Mouse (Mus musculus) heart, adult 11 months (tissue): ENCODE results near the gene Dusp14.
A peak's percentile ranks its signal among the peaks of the same experiment; 100 is the strongest.

Source experiments
- DNase-seq: peaks from one replicate; pipeline ENCODE4 v3.0.0; 2022

Dusp14 gene

GRCm38 (mm10) chr11:84069034-84069370 is at the start of gene Dusp14:
Gene Dusp14, minus strand, starts transcription at chr11:84069261.
- no peak for DNase-seq

GRCm38 (mm10) chr11:84117431-84117830 is 48.4 kb upstream of the Dusp14 start:
- peak; percentile 70 for DNase-seq

GRCm38 (mm10) chr11:84116221-84116620 is 47.2 kb upstream of the Dusp14 start:
- DNase-seq = peak; percentile 37

DNA sequence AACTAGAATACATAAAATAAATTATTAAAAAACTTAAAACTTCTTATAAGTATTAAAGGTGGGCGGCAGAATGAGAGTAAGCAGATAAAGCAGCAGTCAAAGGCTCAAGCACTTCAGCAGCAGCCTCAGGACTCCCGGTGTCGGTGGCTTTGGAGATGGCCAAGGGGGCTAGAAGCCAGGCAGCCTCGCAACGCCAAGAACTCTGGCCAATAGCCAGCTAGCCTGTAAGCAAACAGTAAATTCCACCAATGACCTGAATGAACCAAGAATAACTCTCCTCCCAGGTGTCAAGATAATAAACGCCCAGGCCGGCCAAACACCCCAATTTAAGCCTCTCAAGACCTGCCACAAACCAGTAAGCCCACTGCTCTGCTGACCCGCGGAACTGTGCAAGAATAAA is 46.6 kb upstream of the Dusp14 start:
- DNase-seq = peak; percentile 95

GRCm38 (mm10) chr11:84113623-84114022 is 44.6 kb upstream of the Dusp14 start:
- DNase-seq = peak; percentile 87

DNA sequence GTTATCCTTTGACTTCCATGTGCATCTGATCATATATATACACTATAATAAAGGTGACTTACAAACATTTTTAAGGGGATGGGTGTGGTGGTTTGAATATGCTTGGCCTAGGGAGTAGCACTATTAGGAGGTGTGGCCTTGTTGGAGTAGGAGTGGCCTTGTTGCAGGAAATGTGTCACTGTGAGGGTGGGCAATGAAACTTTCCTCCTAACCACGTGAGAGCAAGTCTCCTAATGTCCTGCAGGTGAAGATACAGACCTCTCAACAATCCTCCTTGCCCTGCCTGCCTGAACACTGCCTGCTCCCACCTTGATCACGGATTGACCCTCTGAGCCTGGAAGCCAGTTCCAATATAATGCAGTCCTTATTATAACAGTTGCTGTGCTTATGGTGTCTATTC is 38.1 kb upstream of the Dusp14 start:
- DNase-seq = peak; percentile 64

- no peak for DNase-seq
Measured at GRCm38 (mm10) chr11:84104036-84104435, 35.0 kb upstream of the Dusp14 start.

DNA sequence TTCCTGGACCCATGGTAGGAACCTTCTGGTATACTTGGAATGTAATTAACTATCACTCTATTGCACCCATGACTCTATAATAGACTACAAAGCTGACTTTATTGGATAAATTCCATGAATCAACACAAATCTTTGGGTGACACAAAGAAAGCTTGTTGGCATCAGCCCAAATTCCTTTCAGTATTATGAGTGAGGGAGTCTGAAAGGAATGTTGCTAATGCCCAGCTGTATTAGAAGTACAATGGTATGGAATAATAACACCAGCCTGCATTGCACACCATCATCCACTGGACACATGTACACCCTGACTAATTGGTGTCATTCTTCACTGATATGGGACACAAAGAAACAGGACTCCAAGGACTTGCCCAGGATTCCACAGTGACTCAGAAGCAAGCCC is 32.1 kb upstream of the Dusp14 start:
- no peak for DNase-seq

- DNase-seq = no peak
Measured at GRCm38 (mm10) chr11:84097251-84097998, 28.4 kb upstream of the Dusp14 start.

DNA sequence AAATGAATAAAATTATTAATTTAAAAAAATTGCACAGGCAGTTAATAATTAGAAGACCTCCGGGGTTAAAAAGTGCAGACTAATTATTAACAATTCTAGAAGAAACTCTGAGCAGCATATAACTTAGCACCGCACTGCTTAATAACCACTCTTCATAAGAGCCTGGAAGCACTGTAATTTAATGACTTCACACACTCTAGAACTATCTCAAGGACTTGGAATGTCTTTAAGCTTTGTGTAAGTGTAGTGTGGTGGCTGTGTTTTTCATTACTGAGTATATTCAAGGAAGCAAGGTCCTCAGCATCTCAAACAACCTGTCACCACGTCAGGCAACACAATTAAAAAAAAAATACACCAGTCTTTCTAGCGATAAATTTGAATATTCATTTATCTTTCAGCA is 26.0 kb upstream of the Dusp14 start:
- DNase-seq = no peak

DNA sequence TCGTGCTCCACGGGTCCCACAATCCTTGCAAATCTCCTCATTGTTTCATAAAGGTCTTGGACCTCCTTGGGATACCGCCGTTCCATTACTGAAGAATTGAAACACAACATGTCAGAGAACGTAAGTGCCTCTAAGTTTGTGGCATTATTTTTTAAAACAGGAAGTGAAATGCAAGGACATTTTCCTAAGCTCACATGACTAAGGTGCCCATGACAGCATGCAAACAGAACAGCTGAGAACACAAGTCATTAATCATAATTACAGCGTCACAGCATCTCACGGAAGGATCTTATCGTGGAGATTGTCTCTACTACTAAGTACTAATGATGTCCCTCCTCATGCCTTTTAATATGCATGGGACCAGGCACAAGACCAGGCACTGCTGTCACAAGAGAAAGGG is 21.5 kb upstream of the Dusp14 start:
- DNase-seq = no peak

- no peak for DNase-seq
Measured at GRCm38 (mm10) chr11:84081901-84082300, 12.8 kb upstream of the Dusp14 start.

GRCm38 (mm10) chr11:84080327-84080726 is 11.3 kb upstream of the Dusp14 start:
- no peak for DNase-seq

DNA sequence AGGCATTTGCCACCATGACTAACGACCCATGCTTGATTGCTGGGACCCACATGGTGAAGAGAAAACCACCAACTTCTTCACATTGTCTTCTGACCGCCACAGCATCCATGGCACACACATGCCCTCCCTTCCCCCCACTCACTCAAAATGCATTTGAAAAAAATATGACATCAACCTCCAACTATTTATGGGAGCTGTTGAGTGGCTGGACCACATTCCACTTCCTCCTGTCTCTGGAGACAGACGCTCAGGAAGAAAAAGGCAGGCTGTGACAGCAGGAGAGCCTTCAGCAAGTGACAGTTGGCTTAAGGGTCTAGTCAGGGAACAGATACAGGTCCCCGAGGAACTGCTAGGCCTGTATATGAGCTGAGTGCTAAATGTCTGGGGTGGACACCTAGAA is 10.8 kb upstream of the Dusp14 start:
- DNase-seq = no peak

GRCm38 (mm10) chr11:84079361-84079760 is 10.3 kb upstream of the Dusp14 start:
- no peak for DNase-seq

GRCm38 (mm10) chr11:84078601-84079000 is 9.5 kb upstream of the Dusp14 start:
- DNase-seq = peak; percentile 83

- no peak for DNase-seq
Measured at GRCm38 (mm10) chr11:84077008-84077407, 7.9 kb upstream of the Dusp14 start.

GRCm38 (mm10) chr11:84073816-84074764 is 5.0 kb upstream of the Dusp14 start:
- DNase-seq = no peak

DNA sequence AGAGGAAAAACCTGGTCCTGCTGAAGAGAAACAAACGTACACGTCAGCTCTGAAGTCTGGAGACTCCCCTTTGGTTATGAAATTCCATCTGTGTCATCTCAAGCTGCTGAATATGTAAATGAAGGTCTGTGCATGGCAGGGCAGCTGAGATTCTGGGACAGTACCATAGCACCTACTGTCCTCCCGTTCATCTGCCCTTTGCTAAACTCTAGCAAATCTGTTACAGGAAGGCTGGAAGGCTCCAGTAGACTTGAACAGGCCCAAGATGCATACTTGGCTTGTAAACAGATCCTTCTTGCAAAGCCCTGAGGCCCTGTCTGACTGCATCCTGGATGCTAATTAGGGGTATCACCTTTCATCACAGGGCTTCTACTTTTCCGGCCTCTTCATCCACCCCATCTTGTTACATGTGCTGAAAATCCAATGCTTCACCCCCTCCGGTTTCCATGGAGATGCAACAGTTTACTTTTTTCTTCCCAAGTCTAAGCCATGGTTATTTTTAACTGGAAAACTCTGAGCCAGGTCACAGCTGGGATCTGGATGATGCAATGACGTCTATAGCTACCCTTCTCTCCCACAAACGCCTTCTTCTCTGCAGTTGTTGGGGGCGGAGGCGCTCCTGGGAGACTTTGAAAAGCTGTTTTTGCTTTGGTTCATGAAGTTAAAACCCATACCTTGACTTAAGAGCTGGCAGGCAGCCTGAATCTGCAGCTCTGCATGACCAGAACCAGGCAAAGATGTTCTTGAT is 4.0 kb upstream of the Dusp14 start:
- peak; percentile 96 for DNase-seq

DNA sequence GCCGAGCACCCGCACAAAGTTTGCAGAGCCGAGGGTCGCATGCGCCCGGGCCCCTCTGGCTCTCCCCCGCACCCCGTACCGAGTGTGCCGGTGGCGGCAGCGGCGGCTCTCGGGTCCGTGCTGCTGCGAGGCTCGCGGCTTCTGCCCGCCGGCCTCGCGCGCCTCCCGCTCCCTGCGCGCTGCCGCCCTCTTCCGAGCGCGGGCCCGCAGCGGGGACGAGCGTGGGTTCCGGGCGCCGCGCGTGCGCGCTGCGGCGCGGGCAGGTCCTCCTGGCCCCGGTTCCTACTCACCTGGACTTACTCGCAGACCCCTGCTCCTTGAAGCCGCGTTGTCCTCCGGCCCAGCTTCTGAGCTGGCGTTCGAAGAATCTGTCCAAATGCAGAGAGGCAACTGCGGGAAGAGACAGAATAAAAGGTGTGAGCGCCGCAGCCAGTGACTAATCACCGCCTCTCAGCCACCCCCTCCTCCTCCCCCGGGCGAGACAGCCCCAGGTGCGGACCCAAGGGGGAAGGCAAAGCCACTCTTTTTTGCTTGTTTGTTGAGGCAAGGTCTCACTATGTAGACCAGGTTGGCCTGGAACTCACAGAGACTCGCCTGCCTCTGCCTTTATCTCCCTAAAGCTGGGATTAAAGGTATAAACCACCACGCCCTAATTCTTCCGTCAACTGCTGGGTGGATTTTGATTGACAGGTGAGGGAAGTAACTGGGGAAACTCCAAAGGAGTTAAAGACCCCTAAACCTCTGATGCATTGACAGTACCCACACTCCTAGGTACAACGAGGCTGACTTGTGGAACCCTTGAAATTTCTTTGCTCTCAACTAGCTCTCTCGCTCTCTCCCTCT is 649 bp downstream of the Dusp14 start:
- peak; percentile 97 for DNase-seq

DNA sequence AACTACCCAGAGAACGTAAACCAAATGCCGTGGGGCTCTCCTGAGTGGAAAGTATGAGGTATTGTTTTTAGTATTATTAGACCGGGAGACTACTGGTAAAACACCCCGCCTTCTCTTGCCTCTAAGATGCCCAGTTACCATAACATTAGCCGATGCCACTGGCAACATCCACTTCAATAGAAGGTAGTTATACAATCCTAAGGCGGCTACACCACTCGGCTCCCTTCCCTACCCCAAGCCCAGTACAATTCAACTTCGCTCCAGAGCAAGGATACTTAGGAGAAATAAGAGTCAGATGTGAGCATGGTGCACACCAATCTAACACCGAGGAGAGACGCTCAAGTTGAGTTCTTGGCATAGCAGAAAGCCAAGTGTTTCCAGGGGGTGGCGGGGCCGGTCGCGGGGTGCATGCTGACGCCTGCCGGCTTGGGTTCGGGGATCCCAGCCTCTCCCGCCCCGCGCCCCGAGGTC is 1.3 kb downstream of the Dusp14 start:
- DNase-seq = no peak

DNA sequence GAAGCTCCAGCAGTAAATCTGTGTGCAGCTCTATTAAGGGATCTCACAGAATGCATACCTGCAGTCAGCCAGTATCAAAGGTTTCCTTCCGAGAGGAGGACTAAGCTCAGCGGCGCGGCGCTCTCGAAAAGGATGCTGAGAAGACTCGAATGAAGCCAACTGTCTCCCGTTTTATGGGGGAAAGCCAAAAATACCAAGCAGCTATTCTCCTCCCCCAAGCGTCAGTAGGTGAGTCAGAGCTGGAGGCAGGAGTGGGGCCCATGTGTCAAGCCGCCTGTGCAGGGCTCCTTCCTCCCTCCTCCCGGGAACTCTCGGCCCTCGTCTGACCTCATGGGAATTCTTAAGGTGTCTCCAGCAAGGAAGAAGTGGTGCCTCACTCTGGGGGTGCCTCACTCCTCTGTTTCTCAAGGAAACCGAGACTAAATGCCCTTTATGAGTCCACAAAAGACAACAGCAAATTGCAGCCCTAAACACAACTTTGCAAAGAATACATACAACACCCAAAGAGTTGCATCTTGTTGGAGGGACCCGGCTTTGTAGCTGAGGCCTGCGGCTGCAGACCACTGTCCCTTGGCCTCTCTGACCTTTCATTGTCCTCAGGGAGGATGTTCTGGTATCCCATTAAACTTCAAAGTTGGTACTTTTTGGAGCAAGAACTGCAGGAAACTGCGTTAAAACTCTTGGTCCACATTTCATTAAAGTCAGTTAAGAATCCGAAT is 2.0 kb downstream of the Dusp14 start:
- peak; percentile 94 for DNase-seq
